In the genomic region with DNA sequence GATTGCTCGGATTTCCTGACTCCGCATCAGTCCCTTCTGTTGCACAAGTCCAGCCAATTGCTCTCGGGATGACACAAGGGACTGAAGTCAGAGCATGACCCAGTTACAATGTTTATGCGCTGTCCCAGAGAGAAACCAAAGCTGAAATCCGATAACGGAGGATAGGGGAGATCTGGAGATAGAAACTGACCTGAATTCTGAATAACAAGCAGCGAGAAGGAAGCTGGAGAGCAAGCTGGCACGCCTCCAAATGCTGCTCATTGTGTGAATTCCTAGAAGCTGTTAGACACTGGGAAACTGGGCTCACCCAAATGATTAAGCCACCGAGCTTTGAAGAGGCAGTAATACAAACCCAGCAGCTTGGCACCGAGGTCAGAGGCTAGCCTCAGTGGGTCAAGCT, we compare ENCODE assay signal across 9 mouse cellular contexts. TPM values are rescaled to one million over a fixed set of nuclear protein-coding genes. Genes with fewer than 3 reads are reported as not detected.
DNase-seq lines count a peak whose midpoint lies in the region; ATAC-seq lines count a peak whose summit lies in the region.
"Had no signal": no experiment of that assay in that cellular context is flagged by ENCODE, and none has a peak within 500 bp of the region (broad histone marks: within the 10 kb centered on the region; RNA-seq: fewer than 3 reads in every experiment).

No protein-coding gene starts in this region.

- 0 out of 2 replicates have a peak, but pooled peaks have one; percentile 32 for ATAC-seq in kidney, embryonic 14.5 days (ENCODE audit: low FRiP score, low TSS enrichment)
- no peak for ATAC-seq in erythroblast, adult 5-6 weeks (replicated peaks; ENCODE audit: low FRiP score, poor library complexity, severe bottlenecking)

- no peaks in the 10 kb centered on the region for H3K27me3 ChIP-seq in kidney, embryonic 14.5 days (ENCODE audit: control insufficient read depth, insufficient read depth, low read length)
- H3K27me3 ChIP-seq: embryonic facial prominence, embryonic 12.5 days had no signal

- DNase-seq in embryo, embryonic 10.5 days (ENCODE audit: low spot score): peak; percentile 23
- DNase-seq in embryo, embryonic 11 days: no peak
- peak; percentile 59 to 62 for DNase-seq in cerebellum, postnatal 36 days
- peak; percentile 58 for DNase-seq in heart, adult 8-10 months (ENCODE audit: low spot score)
- peak; percentile 30 to 48 for DNase-seq in left cerebral cortex, postnatal 36 days (ENCODE audit: low spot score in 2 of 2)
- DNase-seq in retina, postnatal 1 day: peak; percentile 90

- peak overlapping the region; percentile 29; the same call in 1 of the 2 replicates for H3K4me2 ChIP-seq in kidney, embryonic 14.5 days (replicated peaks; ENCODE audit: low read depth, low read length)
- H3K4me2 ChIP-seq: embryonic facial prominence, embryonic 12.5 days had no signal

- H3K9me3 ChIP-seq in kidney, embryonic 14.5 days (ENCODE audit: control insufficient read depth, low read length): no peaks in the 10 kb centered on the region
- H3K9me3 ChIP-seq: embryonic facial prominence, embryonic 12.5 days had no signal

- no peaks in the 10 kb centered on the region for H3K4me1 ChIP-seq in kidney, embryonic 14.5 days (ENCODE audit: control insufficient read depth, insufficient read depth, low read length)

- 17% methylated on average over 10 of the region's 10 CpGs for WGBS in kidney, embryonic 14.5 days

- no peak overlapping the region for H3K9ac ChIP-seq in kidney, embryonic 14.5 days (ENCODE audit: low read depth, low read length)
- H3K9ac ChIP-seq: embryonic facial prominence, embryonic 12.5 days had no signal

- H3K36me3 ChIP-seq in kidney, embryonic 14.5 days (ENCODE audit: control insufficient read depth, insufficient read depth, low read length): no peaks in the 10 kb centered on the region
- H3K36me3 ChIP-seq: embryonic facial prominence, embryonic 12.5 days had no signal

- no peak overlapping the region for H3K4me3 ChIP-seq in kidney, embryonic 14.5 days (ENCODE audit: low read length)
- H3K4me3 ChIP-seq: embryonic facial prominence, embryonic 12.5 days had no signal

- intact Hi-C loops in left cerebral cortex, postnatal 36 days (cut with DNase I): no loop called here

- no peak overlapping the region for H3K27ac ChIP-seq in kidney, embryonic 14.5 days (ENCODE audit: low read depth, low read length)
- H3K27ac ChIP-seq: embryonic facial prominence, embryonic 12.5 days had no signal

RNA-seq across cellular contexts. Expression of a gene that starts 31.5 kb away (rescaled TPM):
- 1 to 10 TPM; 5.3 to 9.3 (median 7.2) TPM for total RNA-seq in heart, adult 8-10 months (2022)
- 22.2 and 35.2 TPM in 2 replicates for polyA plus RNA-seq in kidney, embryonic 14.5 days (2014; fragmentation: Nextera tagmentation; extraction: Ambion mirVana)
- 1 to 10 TPM; 7.1 to 7.5 TPM for total RNA-seq in left cerebral cortex, postnatal 36 days (2021)
- total RNA-seq in erythroblast, adult 5-6 weeks (2015; ENCODE audit: low replicate concordance): 2.7 and 7.5 TPM in 2 replicates
- 2.3 and 3.2 TPM in 2 replicates for total RNA-seq in erythroblast, adult 5-6 weeks (2017; ENCODE audit: low replicate concordance)
